Mouse (Mus musculus): Measurements from ENCODE around the gene Hax1. TPM values are rescaled to one million over a fixed set of nuclear protein-coding genes. Genes with fewer than 3 reads are reported as not detected.

The Hax1 gene
- polyA plus RNA-seq, 1 experiment = 28.1 TPM

GRCm38 (mm10) chr3:89968509-89968908 is 30.1 kb downstream of the Hax1 start:
- H3K36me3 ChIP-seq (ENCODE audit: control insufficient read depth, insufficient read depth, low read length) = no peaks in the 10 kb centered on the region
- 32% methylated on average over 7 of the region's 7 CpGs for WGBS
- H3K27ac ChIP-seq (ENCODE audit: insufficient read depth, low read length) = no peak overlapping the region
- TF ChIP-seq CTCF (IDR thresholded peaks at IDR 0.05; ENCODE audit: extremely low read depth, insufficient read depth, insufficient read length, insufficient replicate concordance) (no peak), POLR2A (IDR thresholded peaks at IDR 0.05; ENCODE audit: low read depth, low read length) (no peak)
- H3K4me1 ChIP-seq (ENCODE audit: control insufficient read depth, insufficient read depth, insufficient read length) = peaks cover 6% of the 10 kb centered on the region; the same call in 1 of the 2 replicates
- H3K27me3 ChIP-seq (ENCODE audit: control insufficient read depth, insufficient read depth, low read length) = no peaks in the 10 kb centered on the region
- DNase-seq (ENCODE audit: low read depth in 1 of 2, low spot score in 2 of 2) = no peak
- H3K4me3 ChIP-seq (ENCODE audit: extremely low read depth, insufficient read depth, insufficient read length) = no peak overlapping the region

- peak; percentile 21 to 49 for DNase-seq (ENCODE audit: low read depth in 1 of 2, low spot score in 2 of 2)
- Histone ChIP-seq H3K4me3 (ENCODE audit: extremely low read depth, insufficient read depth, insufficient read length) (no peak overlapping the region), H3K27ac (ENCODE audit: insufficient read depth, low read length) (no peak overlapping the region), H3K27me3 (ENCODE audit: control insufficient read depth, insufficient read depth, low read length) (no peaks in the 10 kb centered on the region), H3K36me3 (ENCODE audit: control insufficient read depth, insufficient read depth, low read length) (no peaks in the 10 kb centered on the region), H3K4me1 (ENCODE audit: control insufficient read depth, insufficient read depth, insufficient read length) (peaks cover 12% of the 10 kb centered on the region; the same call in 1 of the 2 replicates)
- TF ChIP-seq CTCF (IDR thresholded peaks at IDR 0.05; ENCODE audit: extremely low read depth, insufficient read depth, insufficient read length, insufficient replicate concordance) = no peak; the same call in 1 of the 2 replicates
- no peak for TF ChIP-seq POLR2A (IDR thresholded peaks at IDR 0.05; ENCODE audit: low read depth, low read length)
- WGBS = 60% methylated on average over 4 of the region's 4 CpGs
Observed at GRCm38 (mm10) chr3:89966946-89967345, 31.6 kb downstream of the Hax1 start.

- Histone ChIP-seq H3K27me3 (ENCODE audit: control insufficient read depth, insufficient read depth, low read length) (no peaks in the 10 kb centered on the region), H3K4me1 (ENCODE audit: control insufficient read depth, insufficient read depth, insufficient read length) (peaks cover 21% of the 10 kb centered on the region; the same call in 1 of the 2 replicates), H3K27ac (ENCODE audit: insufficient read depth, low read length) (no peak overlapping the region), H3K4me3 (ENCODE audit: extremely low read depth, insufficient read depth, insufficient read length) (no peak overlapping the region), H3K36me3 (ENCODE audit: control insufficient read depth, insufficient read depth, low read length) (no peaks in the 10 kb centered on the region)
- TF ChIP-seq POLR2A (IDR thresholded peaks at IDR 0.05; ENCODE audit: low read depth, low read length) (no peak), CTCF (IDR thresholded peaks at IDR 0.05; ENCODE audit: extremely low read depth, insufficient read depth, insufficient read length, insufficient replicate concordance) (no peak)
- 90% methylated on average over 5 of the region's 5 CpGs for WGBS
- no peak for DNase-seq (ENCODE audit: low read depth in 1 of 2, low spot score in 2 of 2)
Observed at GRCm38 (mm10) chr3:89965972-89966371, 32.6 kb downstream of the Hax1 start.

- H3K4me1 ChIP-seq (ENCODE audit: control insufficient read depth, insufficient read depth, insufficient read length) = peaks cover 25% of the 10 kb centered on the region; the same call in 1 of the 2 replicates
- H3K27ac ChIP-seq (ENCODE audit: insufficient read depth, low read length) = no peak overlapping the region
- TF ChIP-seq POLR2A (IDR thresholded peaks at IDR 0.05; ENCODE audit: low read depth, low read length) = no peak
- no peak for TF ChIP-seq CTCF (IDR thresholded peaks at IDR 0.05; ENCODE audit: extremely low read depth, insufficient read depth, insufficient read length, insufficient replicate concordance)
- no peak for DNase-seq (ENCODE audit: low read depth in 1 of 2, low spot score in 2 of 2)
- no peaks in the 10 kb centered on the region for H3K36me3 ChIP-seq (ENCODE audit: control insufficient read depth, insufficient read depth, low read length)
- no peaks in the 10 kb centered on the region for H3K27me3 ChIP-seq (ENCODE audit: control insufficient read depth, insufficient read depth, low read length)
- WGBS = 92% methylated on average over 8 of the region's 8 CpGs
- no peak overlapping the region for H3K4me3 ChIP-seq (ENCODE audit: extremely low read depth, insufficient read depth, insufficient read length)
Observed at GRCm38 (mm10) chr3:89965557-89965956, 33.0 kb downstream of the Hax1 start.

- DNase-seq (ENCODE audit: low read depth in 1 of 2, low spot score in 2 of 2) = peak in 1 of 2 experiments; percentile 23
- WGBS = 11% methylated on average over 22 of the region's 22 CpGs
- peak; percentile 54; the same call in 1 of the 2 replicates for TF ChIP-seq CTCF (IDR thresholded peaks at IDR 0.05; ENCODE audit: extremely low read depth, insufficient read depth, insufficient read length, insufficient replicate concordance)
- TF ChIP-seq POLR2A (IDR thresholded peaks at IDR 0.05; ENCODE audit: low read depth, low read length) = no peak
- Histone ChIP-seq H3K36me3 (ENCODE audit: control insufficient read depth, insufficient read depth, low read length) (no peaks in the 10 kb centered on the region), H3K27ac (ENCODE audit: insufficient read depth, low read length) (peak overlapping the region; percentile 92), H3K27me3 (ENCODE audit: control insufficient read depth, insufficient read depth, low read length) (no peaks in the 10 kb centered on the region), H3K4me1 (ENCODE audit: control insufficient read depth, insufficient read depth, insufficient read length) (peaks cover 32% of the 10 kb centered on the region), H3K4me3 (ENCODE audit: extremely low read depth, insufficient read depth, insufficient read length) (peak overlapping the region; percentile 98)
Observed at GRCm38 (mm10) chr3:89963926-89964739, 34.4 kb downstream of the Hax1 start.

- TF ChIP-seq POLR2A (IDR thresholded peaks at IDR 0.05; ENCODE audit: low read depth, low read length) (peak; percentile 15; the same call in 1 of the 2 replicates), CTCF (IDR thresholded peaks at IDR 0.05; ENCODE audit: extremely low read depth, insufficient read depth, insufficient read length, insufficient replicate concordance) (no peak)
- Histone ChIP-seq H3K4me3 (ENCODE audit: extremely low read depth, insufficient read depth, insufficient read length) (peak within 1 kb of the TSS; percentile 98), H3K4me1 (ENCODE audit: control insufficient read depth, insufficient read depth, insufficient read length) (peaks cover 32% of the 10 kb centered on the region), H3K36me3 (ENCODE audit: control insufficient read depth, insufficient read depth, low read length) (no peaks in the 10 kb centered on the region; the same call in 1 of the 2 replicates), H3K27me3 (ENCODE audit: control insufficient read depth, insufficient read depth, low read length) (no peaks in the 10 kb centered on the region), H3K27ac (ENCODE audit: insufficient read depth, low read length) (peak within 1 kb of the TSS; percentile 92)
- DNase-seq (ENCODE audit: low read depth in 1 of 2, low spot score in 2 of 2) = peak; percentile 27 to 52
- 2% methylated on average over 35 of the region's 35 CpGs for WGBS
Observed at GRCm38 (mm10) chr3:89963221-89963763, 35.3 kb downstream of the Hax1 start, which contains the start of gene Atp8b2. Atp8b2 (minus strand) TSS chr3:89963508.
